In genomic region chr3:116835350-116835749, GRCm38 (mm10) we compare ENCODE assay signal across 8 mouse cellular contexts. TPM values are rescaled to one million over a fixed set of nuclear protein-coding genes. Genes with fewer than 3 reads are reported as not detected.
A peak's percentile ranks its signal among the peaks of the same experiment; 100 is the strongest.
DNase-seq lines count a peak whose midpoint lies in the region; ATAC-seq and TF ChIP-seq lines count a peak whose summit lies in the region.

No protein-coding gene starts in this region.

- no peak for TF ChIP-seq EP300 in lung, postnatal 0 days (IDR thresholded peaks at IDR 0.05)

- intact Hi-C loops in gastrocnemius, adult 2 months (cut with DNase I) = loop anchor here (5.0 to 10.0 kb wide), 4 partner anchors 63 to 503 kb away; partner anchors contain the start of genes Cdc14a and Sass6

- H3K4me3 ChIP-seq in gastrocnemius, adult 2 months = peak overlapping the region; percentile 74
- H3K4me3 ChIP-seq in lung, postnatal 0 days (ENCODE audit: low read depth, low read length) = no peak overlapping the region
- peak overlapping the region; percentile 40 for H3K4me3 ChIP-seq in limb, embryonic 15.5 days
- H3K4me3 ChIP-seq in stomach, embryonic 14.5 days (ENCODE audit: low read depth, low read length) = peak overlapping the region; percentile 16; the same call in 1 of the 2 replicates

- H3K36me3 ChIP-seq in lung, postnatal 0 days (ENCODE audit: insufficient read depth, low read length) = no peaks in the 10 kb centered on the region
- H3K36me3 ChIP-seq in limb, embryonic 15.5 days = no peaks in the 10 kb centered on the region
- H3K36me3 ChIP-seq in stomach, embryonic 14.5 days (ENCODE audit: control insufficient read depth, insufficient read depth, low read length) = no peaks in the 10 kb centered on the region

- H3K27me3 ChIP-seq in lung, postnatal 0 days (replicated peaks; ENCODE audit: insufficient read depth, low read length) = no peaks in the 10 kb centered on the region
- H3K27me3 ChIP-seq in limb, embryonic 15.5 days = no peaks in the 10 kb centered on the region
- H3K27me3 ChIP-seq in stomach, embryonic 14.5 days (ENCODE audit: control insufficient read depth, insufficient read depth, low read length) = no peaks in the 10 kb centered on the region

- no peaks in the 10 kb centered on the region for H3K9me3 ChIP-seq in lung, postnatal 0 days (ENCODE audit: low read length)
- no peaks in the 10 kb centered on the region for H3K9me3 ChIP-seq in limb, embryonic 15.5 days
- no peaks in the 10 kb centered on the region; the same call in 1 of the 2 replicates for H3K9me3 ChIP-seq in stomach, embryonic 14.5 days (ENCODE audit: control insufficient read depth, low read depth, low read length)

- peak overlapping the region; percentile 88 for H3K27ac ChIP-seq in gastrocnemius, adult 2 months
- no peak overlapping the region for H3K27ac ChIP-seq in lung, postnatal 0 days (ENCODE audit: low read length)
- no peak overlapping the region for H3K27ac ChIP-seq in limb, embryonic 15.5 days
- H3K27ac ChIP-seq in stomach, embryonic 14.5 days (ENCODE audit: low read length) = no peak overlapping the region

- no peaks in the 10 kb centered on the region for H3K4me1 ChIP-seq in lung, postnatal 0 days (ENCODE audit: insufficient read depth, low read depth, low read length)
- no peaks in the 10 kb centered on the region for H3K4me1 ChIP-seq in limb, embryonic 15.5 days
- H3K4me1 ChIP-seq in stomach, embryonic 14.5 days (ENCODE audit: control insufficient read depth, insufficient read depth, low read length) = no peaks in the 10 kb centered on the region

- H3K9ac ChIP-seq in lung, postnatal 0 days (replicated peaks; ENCODE audit: low read depth) = no peak overlapping the region
- peak overlapping the region; percentile 28; the same call in 1 of the 2 replicates for H3K9ac ChIP-seq in limb, embryonic 15.5 days
- peak overlapping the region; percentile 15; the same call in 1 of the 2 replicates for H3K9ac ChIP-seq in stomach, embryonic 14.5 days (replicated peaks; ENCODE audit: low read depth, low read length)

- no peak for TF ChIP-seq CTCF in gastrocnemius, adult 2 months (IDR thresholded peaks at IDR 0.05)
- no peak for TF ChIP-seq CTCF in lung, postnatal 0 days (IDR thresholded peaks at IDR 0.05)

- peak overlapping the region; percentile 50; the same call in 1 of the 2 replicates for H3K4me2 ChIP-seq in lung, postnatal 0 days (replicated peaks; ENCODE audit: low read depth, low read length)
- peak overlapping the region; percentile 64 for H3K4me2 ChIP-seq in limb, embryonic 15.5 days
- H3K4me2 ChIP-seq in stomach, embryonic 14.5 days (replicated peaks; ENCODE audit: low read depth, low read length) = peak overlapping the region; percentile 47; the same call in 1 of the 2 replicates

- WGBS in lung, postnatal 0 days = 60% methylated on average over 4 of the region's 4 CpGs
- 57% methylated on average over 4 of the region's 4 CpGs for WGBS in limb, embryonic 15.5 days
- WGBS in stomach, embryonic 14.5 days = 69% methylated on average over 4 of the region's 4 CpGs

- ATAC-seq in lung, postnatal 0 days = no peak
- ATAC-seq in limb, embryonic 15.5 days (ENCODE audit: insufficient number of reproducible peaks, low FRiP score, low TSS enrichment, low read depth) = no peak
- ATAC-seq in stomach, embryonic 14.5 days (ENCODE audit: insufficient number of reproducible peaks, insufficient read depth, low FRiP score, low read depth) = no peak
- no peak for ATAC-seq in erythroid progenitor cell, adult 5-6 weeks (replicated peaks; ENCODE audit: low FRiP score, poor library complexity, severe bottlenecking)

- no peak for DNase-seq in gastrocnemius, adult 2 months
- no peak for DNase-seq in gastrocnemius, adult 8-10 months (ENCODE audit: low spot score in 2 of 2)
- DNase-seq in lung, postnatal 0 days (ENCODE audit: low spot score) = no peak
- no peak for DNase-seq in lung, postnatal 36 days
- DNase-seq in ovary, postnatal 36 days (ENCODE audit: low spot score) = no peak

RNA-seq across cellular contexts. Expression of gene Frrs1, which starts 23.9 kb away (rescaled TPM):
- 1 to 10 TPM; 1.9 to 2.7 TPM for total RNA-seq in gastrocnemius, adult 2 months (2021)
- 1 to 10 TPM; 1.9 to 4.5 (median 3.0) TPM for total RNA-seq in gastrocnemius, adult 8-10 months (2022)
- 5.6 and 6.0 TPM in 2 replicates for polyA plus RNA-seq in lung, postnatal 0 days (2015; fragmentation: Nextera tagmentation; extraction: Ambion mirVana)
- 12.6 and 15.6 TPM in 2 replicates for polyA plus RNA-seq in limb, embryonic 15.5 days (2015; fragmentation: Nextera tagmentation; extraction: Ambion mirVana)
- polyA plus RNA-seq in stomach, embryonic 14.5 days (2014; fragmentation: Nextera tagmentation; extraction: Ambion mirVana) = 38.5 and 39.8 TPM in 2 replicates
- 15.9 and 23.5 TPM in 2 replicates for total RNA-seq in erythroid progenitor cell, adult 5-6 weeks (2015; ENCODE audit: low replicate concordance)
- total RNA-seq in erythroid progenitor cell, adult 5-6 weeks (2017; ENCODE audit: low replicate concordance) = 9.6 and 16.8 TPM in 2 replicates

RNA-seq across cellular contexts. Expression of gene Agl, which starts 27.4 kb away (rescaled TPM):
- 1,000 to 10,000 TPM in 1 of 2 experiments, 100 to 1,000 TPM in 1; 657 to 1,000 TPM for total RNA-seq in gastrocnemius, adult 2 months (2021)
- total RNA-seq in gastrocnemius, adult 8-10 months (2022) = 100 to 1,000 TPM; 785 to 946 (median 837) TPM
- 6.3 and 6.5 TPM in 2 replicates for polyA plus RNA-seq in lung, postnatal 0 days (2015; fragmentation: Nextera tagmentation; extraction: Ambion mirVana)
- polyA plus RNA-seq in limb, embryonic 15.5 days (2015; fragmentation: Nextera tagmentation; extraction: Ambion mirVana) = 24.0 and 37.2 TPM in 2 replicates
- 18.8 and 19.6 TPM in 2 replicates for polyA plus RNA-seq in stomach, embryonic 14.5 days (2014; fragmentation: Nextera tagmentation; extraction: Ambion mirVana)
- total RNA-seq in erythroid progenitor cell, adult 5-6 weeks (2015; ENCODE audit: low replicate concordance) = 3.4 and 9.7 TPM in 2 replicates
- 1.0 and 2.9 TPM in 2 replicates for total RNA-seq in erythroid progenitor cell, adult 5-6 weeks (2017; ENCODE audit: low replicate concordance)

Comparison
In these comparisons a context has a peak if more than half of its experiments do, and no peak if none do; other contexts are left out.
1. RNA of gene Agl, which starts 27.4 kb away (total RNA-seq): 657 to 1,000 TPM in gastrocnemius, adult 2 months and 785 to 946 TPM in gastrocnemius, adult 8-10 months; 1.0 to 9.7 TPM in erythroid progenitor cell, adult 5-6 weeks; every median in the first group is over 10 times any median in the second.
2. Peak in every context shown above with its lines, with median percentiles within 50 percentile points of each other: H3K4me2 ChIP-seq.